Mouse (Mus musculus) hindbrain, embryonic 10.5 days (tissue): Measurements from ENCODE around the gene Spock1. TPM values are rescaled to one million over a fixed set of nuclear protein-coding genes. Genes with fewer than 3 reads are reported as not detected.

ENCODE experiments used
- DNase-seq: peaks from one replicate; pipeline ENCODE4 v3.0.0-alpha.2; 2017; ENCODE audit warnings: low spot score
- H3K27ac ChIP-seq: fragments of 300-500 bp; sonication (generic); 2 replicates; pipeline ENCODE4 v1.5.1; 2016; ENCODE audit warnings: mild to moderate bottlenecking, moderate library complexity
- H3K27me3 ChIP-seq: fragments of 300-500 bp; sonication (generic); 2 replicates; pipeline ENCODE4 v1.6.1; 2016; ENCODE audit warnings: mild to moderate bottlenecking; ENCODE audit not compliant: poor library complexity, insufficient read depth, severe bottlenecking
- H3K36me3 ChIP-seq: fragments of 300-500 bp; sonication (generic); 2 replicates; pipeline ENCODE4 v1.6.1; 2016; ENCODE audit warnings: mild to moderate bottlenecking, moderate library complexity
- H3K4me1 ChIP-seq: fragments of 300-500 bp; sonication (generic); replicated peaks from 2 replicates; pipeline ENCODE4 v1.6.1; 2016; ENCODE audit warnings: mild to moderate bottlenecking
- H3K4me3 ChIP-seq: fragments of 300-500 bp; sonication (generic); 2 replicates; pipeline ENCODE4 v1.5.1; 2016; ENCODE audit warnings: mild to moderate bottlenecking, moderate library complexity
- H3K9me3 ChIP-seq: fragments of 300-500 bp; sonication (generic); 2 replicates; pipeline ENCODE4 v1.6.1; 2016; ENCODE audit warnings: mild to moderate bottlenecking, moderate library complexity
- WGBS: fragments of 180-500 bp; shearing (Covaris S2); methylation state at CpG from one replicate; pipeline ENCODE4 v1.1.7; 2016; 5-methylcytosine and 5-hydroxymethylcytosine counted together
- polyA plus RNA-seq: library from polyadenylated mRNA; unstranded; fragments of >200 nt; fragmentation: Nextera tagmentation; extraction: Ambion mirVana; gene quantifications from 2 replicates; pipeline ENCODE4 v1.2.1, GENCODE M21; 2016

Gene Spock1
- polyA plus RNA-seq, 1 experiment from 2014 or later: 10.3 TPM

DNA sequence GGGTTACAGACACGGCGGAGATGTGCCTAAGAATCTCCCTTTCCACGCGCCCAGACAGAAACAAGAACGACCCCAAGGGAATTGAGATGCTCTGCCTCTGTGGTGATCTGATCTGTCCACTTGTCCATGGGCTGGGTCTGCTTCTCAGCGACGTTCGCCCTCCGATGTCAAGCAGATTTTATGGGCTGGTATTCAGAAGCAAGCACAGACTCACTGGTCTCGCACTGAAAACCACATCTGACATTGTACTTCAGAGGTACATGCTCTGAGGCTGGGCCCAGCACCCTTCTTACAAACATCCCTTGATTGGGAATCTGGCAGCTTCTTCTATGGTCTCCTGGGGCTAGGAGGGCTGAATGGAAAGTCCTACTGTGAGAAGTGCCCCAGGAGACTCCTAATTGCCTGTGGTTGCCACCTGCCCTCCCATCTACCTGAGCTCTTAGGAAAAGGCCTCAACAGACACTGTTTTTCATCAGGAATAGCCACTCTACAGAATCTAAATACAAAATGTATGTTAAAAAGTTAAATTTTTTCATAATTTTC, 51.8 kb downstream of the Spock1 start:
- H3K36me3 ChIP-seq: no peaks in the 10 kb centered on the region
- H3K9me3 ChIP-seq: no peaks in the 10 kb centered on the region
- H3K4me3 ChIP-seq: no peak overlapping the region
- 78% methylated on average over 10 of the region's 10 CpGs for WGBS
- H3K4me1 ChIP-seq: peaks cover 18% of the 10 kb centered on the region
- peak overlapping the region; percentile 29; the same call in 1 of the 2 replicates for H3K27ac ChIP-seq
- H3K27me3 ChIP-seq: no peaks in the 10 kb centered on the region
- DNase-seq: no peak

DNA sequence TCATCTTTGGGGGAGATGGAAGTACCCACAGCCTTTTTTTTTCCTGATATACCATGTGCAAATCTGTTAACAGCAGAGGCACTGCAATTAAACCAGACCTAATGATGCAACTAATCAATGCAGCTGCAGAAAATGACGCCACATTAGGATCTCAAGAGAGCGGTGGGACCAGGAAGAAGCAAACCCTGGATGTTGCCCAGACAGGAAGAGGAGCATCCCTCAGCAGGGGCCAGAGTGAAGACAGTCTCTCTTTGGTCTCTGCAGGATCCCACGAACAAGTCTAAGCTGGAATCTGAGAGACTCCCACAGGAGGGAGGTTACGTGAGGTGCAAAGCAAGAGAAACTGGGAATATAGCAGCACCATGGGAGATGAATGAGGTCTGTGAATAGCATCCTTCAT, 52.4 kb downstream of the Spock1 start:
- WGBS: 58% methylated on average over 4 of the region's 4 CpGs
- peaks cover 18% of the 10 kb centered on the region for H3K4me1 ChIP-seq
- no peak overlapping the region for H3K4me3 ChIP-seq
- DNase-seq: no peak
- H3K27me3 ChIP-seq: no peaks in the 10 kb centered on the region
- no peaks in the 10 kb centered on the region for H3K36me3 ChIP-seq
- no peak overlapping the region for H3K27ac ChIP-seq
- no peaks in the 10 kb centered on the region for H3K9me3 ChIP-seq

DNA sequence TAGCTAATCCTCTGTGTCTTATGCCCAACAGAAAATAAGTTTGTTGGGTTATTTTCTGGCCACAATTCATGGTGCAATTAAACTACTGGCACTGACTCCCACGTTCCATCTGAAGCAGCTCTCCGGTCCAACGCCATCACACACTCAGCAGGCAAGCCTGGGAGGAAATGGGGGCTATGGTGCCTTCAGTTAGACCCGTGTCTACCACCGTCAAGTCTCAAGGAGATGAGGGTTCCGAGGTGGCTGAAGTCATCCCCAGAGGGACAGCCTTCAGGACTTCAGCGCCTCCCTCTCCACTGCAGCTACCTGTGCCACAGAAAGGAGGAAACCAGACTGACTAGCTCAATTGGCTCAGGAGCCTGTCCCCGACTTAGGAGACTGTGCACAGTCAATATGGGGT, 53.7 kb downstream of the Spock1 start:
- Histone ChIP-seq H3K27me3 (no peaks in the 10 kb centered on the region), H3K36me3 (no peaks in the 10 kb centered on the region), H3K4me3 (no peak overlapping the region), H3K9me3 (no peaks in the 10 kb centered on the region), H3K4me1 (peaks cover 18% of the 10 kb centered on the region), H3K27ac (no peak overlapping the region)
- whole genome bisulfite sequencing: 88% methylated on average over 8 of the region's 8 CpGs
- DNase-seq: no peak

DNA sequence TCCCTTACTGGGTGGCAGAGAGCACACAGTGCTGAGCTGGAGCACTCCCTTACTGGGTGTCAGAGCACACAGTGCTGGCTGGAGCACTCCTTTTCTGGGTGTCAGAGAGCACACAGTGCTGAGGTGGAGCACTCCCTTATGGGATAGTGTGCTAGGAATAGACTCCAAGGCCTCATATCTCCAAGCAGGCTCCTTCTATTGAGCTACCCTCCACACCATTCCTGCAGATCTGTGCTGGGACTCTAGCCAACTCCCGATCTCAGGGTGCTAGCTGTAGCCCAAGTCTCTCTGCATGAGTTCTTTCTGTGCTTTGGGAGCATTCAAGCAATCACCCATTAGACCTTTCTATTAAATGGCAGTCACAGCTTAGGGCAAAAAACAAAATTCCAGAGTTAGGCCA, 54.5 kb downstream of the Spock1 start:
- no peak for DNase-seq
- Histone ChIP-seq H3K4me3 (no peak overlapping the region), H3K27ac (peak overlapping the region; percentile 45; the same call in 1 of the 2 replicates), H3K9me3 (no peaks in the 10 kb centered on the region), H3K4me1 (peaks cover 14% of the 10 kb centered on the region), H3K27me3 (no peaks in the 10 kb centered on the region), H3K36me3 (no peaks in the 10 kb centered on the region)
- 85% methylated on average over 1 of the region's 1 CpGs for WGBS

DNA sequence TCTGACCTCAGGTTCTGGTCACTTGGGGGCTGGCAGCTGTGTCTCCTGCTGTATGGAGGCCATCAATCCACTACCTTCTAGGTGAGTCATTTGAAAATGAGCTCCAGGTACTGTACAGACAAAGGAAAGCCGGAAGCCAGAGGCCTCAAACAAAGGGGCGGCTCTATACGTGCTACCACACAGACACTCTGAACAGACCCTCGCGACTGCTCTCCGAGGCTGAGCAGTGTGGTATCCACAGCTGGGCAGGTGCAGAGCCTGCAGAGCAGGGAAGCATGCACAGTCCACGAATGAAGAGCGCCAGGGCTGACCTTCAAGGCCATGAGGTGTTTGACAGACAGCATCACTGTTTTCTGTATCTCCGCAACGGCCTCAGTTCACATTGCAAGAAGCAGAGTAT, 55.0 kb downstream of the Spock1 start:
- H3K27me3 ChIP-seq: no peaks in the 10 kb centered on the region
- H3K36me3 ChIP-seq: no peaks in the 10 kb centered on the region
- H3K27ac ChIP-seq: peak overlapping the region; percentile 45; the same call in 1 of the 2 replicates
- H3K9me3 ChIP-seq: no peaks in the 10 kb centered on the region
- WGBS: 89% methylated on average over 10 of the region's 10 CpGs
- DNase-seq: no peak
- peaks cover 9% of the 10 kb centered on the region for H3K4me1 ChIP-seq
- no peak overlapping the region for H3K4me3 ChIP-seq

DNA sequence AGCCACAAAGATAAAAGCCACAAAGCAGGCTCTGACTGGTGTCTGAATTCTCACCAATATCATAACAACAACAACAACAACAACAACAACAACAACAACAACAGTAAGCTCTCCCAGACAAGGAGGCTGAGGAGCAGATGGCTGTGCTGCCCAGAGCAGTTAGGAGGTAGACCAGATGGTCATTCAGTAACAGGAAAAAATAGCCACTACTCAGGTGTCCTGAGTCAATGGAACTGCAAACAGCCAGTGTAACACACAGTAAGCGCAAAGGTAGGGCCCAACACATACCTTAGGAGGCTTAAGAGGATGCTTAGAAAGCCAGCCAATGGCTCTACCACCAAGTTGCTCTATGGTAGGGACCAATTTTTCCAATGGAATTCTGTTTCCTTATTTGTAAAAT, 59.2 kb downstream of the Spock1 start:
- Histone ChIP-seq H3K27me3 (no peaks in the 10 kb centered on the region), H3K4me1 (no peaks in the 10 kb centered on the region), H3K27ac (no peak overlapping the region), H3K4me3 (no peak overlapping the region), H3K36me3 (no peaks in the 10 kb centered on the region), H3K9me3 (no peaks in the 10 kb centered on the region)
- 95% methylated on average over 1 of the region's 1 CpGs for WGBS
- DNase-seq: no peak

DNA sequence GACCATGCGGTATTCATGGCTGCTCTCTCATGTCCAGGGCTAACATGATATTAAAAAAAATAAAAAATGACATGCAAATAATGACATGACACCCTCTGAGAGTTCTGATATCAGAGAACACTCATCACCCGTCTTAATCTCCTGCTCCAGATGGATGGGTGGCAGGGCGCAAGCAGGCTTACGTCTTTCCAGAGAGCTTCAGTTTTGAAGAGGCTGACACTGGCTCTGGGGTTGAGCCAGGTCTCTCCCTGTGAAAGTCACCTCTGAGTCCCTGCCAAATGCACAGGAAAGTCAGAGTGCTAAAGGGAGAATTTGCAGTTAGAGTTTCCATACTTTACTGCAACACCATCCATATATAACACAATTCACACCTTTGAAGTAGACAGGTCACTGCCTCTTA, 61.0 kb downstream of the Spock1 start:
- WGBS: 93% methylated on average over 4 of the region's 4 CpGs
- Histone ChIP-seq H3K27me3 (no peaks in the 10 kb centered on the region), H3K4me1 (no peaks in the 10 kb centered on the region), H3K9me3 (no peaks in the 10 kb centered on the region), H3K36me3 (no peaks in the 10 kb centered on the region), H3K4me3 (no peak overlapping the region), H3K27ac (no peak overlapping the region)
- no peak for DNase-seq

DNA sequence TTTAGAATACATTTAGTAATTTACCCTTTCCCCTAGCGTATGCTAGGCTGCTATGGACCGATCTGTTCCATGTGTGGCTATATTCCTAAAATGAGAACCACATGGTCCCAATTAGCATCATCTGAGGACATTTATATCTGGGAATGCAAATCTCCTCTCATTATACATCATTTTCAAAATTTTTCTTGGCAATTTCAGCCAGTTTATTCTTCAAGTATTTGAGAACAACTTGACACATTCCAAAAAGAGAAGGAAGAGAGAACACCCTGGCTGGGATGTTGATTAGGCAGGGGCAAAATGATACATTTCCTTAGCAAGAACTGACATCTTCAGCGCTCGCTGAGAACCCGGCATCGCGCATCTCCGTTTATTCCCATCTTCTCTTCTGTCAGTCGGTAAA, 61.7 kb downstream of the Spock1 start:
- Histone ChIP-seq H3K27ac (no peak overlapping the region), H3K9me3 (no peaks in the 10 kb centered on the region), H3K4me3 (no peak overlapping the region), H3K27me3 (no peaks in the 10 kb centered on the region), H3K4me1 (no peaks in the 10 kb centered on the region), H3K36me3 (no peaks in the 10 kb centered on the region)
- 94% methylated on average over 9 of the region's 9 CpGs for WGBS
- no peak for DNase-seq

DNA sequence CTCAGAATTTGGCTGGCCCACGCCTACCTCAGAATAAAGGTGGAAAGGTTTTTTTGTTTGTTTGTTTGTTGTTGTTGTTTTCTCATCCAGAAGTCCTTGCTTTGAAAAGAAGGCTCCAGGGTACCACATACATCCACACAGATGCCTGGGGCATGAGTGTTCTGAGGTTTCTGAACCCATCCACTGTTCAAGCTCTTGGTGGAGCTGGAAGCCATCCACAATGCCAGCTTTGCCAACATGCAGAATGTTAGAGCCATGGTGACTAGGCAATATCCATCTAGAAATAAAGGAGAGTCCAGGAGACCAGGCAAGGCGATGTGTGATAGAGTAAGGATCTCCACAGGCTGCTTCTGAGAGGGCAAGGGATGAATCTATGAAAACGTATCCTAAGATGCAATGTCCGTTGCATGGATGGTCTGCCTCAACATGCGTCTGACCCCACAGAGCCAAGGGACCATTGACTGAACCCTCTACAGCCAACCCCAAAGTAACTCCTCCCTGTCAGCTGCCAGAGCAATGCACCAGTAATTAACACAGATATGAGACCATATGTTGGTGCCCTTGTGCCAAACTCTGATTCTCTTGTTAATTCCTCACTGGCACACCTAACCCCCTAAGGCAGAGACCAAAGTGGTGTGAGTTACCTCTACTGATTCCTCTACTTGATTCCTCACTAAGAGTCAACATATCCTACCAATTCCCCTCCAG, 66.8 kb downstream of the Spock1 start:
- Histone ChIP-seq H3K27me3 (no peaks in the 10 kb centered on the region), H3K9me3 (no peaks in the 10 kb centered on the region), H3K4me3 (no peak overlapping the region), H3K36me3 (no peaks in the 10 kb centered on the region), H3K27ac (no peak overlapping the region), H3K4me1 (peaks cover 7% of the 10 kb centered on the region; the same call in 1 of the 2 replicates)
- WGBS: 89% methylated on average over 5 of the region's 5 CpGs
- DNase-seq: no peak

DNA sequence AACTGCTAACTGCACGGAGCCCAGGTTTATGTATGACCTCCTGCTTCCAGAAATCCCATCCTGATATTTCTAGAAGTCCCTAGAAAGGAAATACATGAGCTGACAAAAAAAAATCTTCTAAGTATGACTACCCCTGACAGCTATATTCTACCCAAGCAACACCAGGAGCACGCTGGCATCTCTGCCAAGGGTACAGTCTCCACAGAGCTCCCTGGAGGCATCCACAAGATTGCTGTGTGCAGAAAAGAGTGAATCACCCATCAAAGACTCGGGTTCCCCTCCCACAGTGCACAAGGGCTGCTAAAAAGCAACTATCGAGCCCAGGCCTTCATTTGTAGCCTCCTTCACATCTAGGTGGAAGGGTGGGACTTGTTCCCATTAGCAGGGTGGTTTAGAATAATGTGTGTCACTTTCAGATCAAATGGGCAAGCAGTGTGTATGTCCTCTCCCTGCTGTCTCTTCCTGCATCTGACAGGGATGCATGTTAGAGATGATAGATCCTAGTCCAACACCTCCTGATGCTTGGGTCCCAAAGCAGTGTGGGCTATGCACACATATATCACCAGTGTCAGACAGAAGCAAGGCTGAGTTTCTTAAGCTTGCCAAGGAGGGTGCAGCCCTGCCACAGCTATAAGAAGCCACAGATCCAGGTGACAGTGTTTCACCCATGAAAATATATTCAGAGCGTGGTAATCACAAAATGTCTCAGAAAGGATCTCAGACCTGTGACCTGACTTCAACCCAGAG, 70.3 kb downstream of the Spock1 start:
- no peak for DNase-seq
- WGBS: 86% methylated on average over 5 of the region's 5 CpGs
- H3K27ac ChIP-seq: no peak overlapping the region
- H3K27me3 ChIP-seq: no peaks in the 10 kb centered on the region; the same call in 1 of the 2 replicates
- peaks cover 7% of the 10 kb centered on the region; the same call in 1 of the 2 replicates for H3K4me1 ChIP-seq
- H3K4me3 ChIP-seq: no peak overlapping the region
- H3K9me3 ChIP-seq: peaks cover 6% of the 10 kb centered on the region
- no peaks in the 10 kb centered on the region for H3K36me3 ChIP-seq

DNA sequence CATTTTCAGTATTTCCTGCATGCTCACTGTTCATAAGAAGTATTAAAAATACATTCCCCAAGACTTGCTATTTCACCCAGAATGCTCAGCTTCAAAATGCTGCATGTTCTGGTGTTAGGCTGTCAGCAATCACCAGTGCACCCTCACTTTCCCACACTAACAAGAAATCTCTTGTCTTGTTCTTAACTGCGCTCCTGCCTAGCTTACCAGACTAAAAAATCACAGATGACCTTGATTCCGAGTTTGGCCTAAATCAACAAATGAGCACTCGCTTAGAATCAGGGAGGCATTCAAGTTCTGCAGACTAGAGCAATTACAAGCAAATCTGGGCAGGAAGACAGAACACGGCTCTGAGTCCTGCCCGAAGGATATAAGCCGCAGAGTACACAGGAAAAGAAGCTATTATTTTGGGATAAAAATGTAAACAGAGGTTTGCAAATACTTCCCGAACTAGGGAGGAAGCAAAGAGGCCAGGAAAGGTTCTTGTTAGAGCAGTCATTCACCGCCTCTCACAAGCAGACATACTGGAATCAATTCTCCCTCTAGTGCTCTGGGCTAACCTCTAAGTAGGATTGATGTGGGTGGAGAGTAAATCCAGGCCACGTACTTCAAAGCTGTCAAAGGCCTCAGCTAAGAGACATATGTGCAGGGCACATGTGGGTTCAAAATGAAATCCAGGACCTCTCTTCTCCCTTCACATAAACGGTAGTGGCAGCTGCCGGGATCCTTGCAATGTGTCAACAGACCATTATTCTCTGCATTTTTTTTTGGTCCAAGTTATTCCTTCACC, 76.6 kb downstream of the Spock1 start:
- Histone ChIP-seq H3K36me3 (no peaks in the 10 kb centered on the region), H3K4me1 (peaks cover 5% of the 10 kb centered on the region), H3K27ac (no peak overlapping the region), H3K27me3 (no peaks in the 10 kb centered on the region; the same call in 1 of the 2 replicates), H3K4me3 (no peak overlapping the region), H3K9me3 (peaks cover 13% of the 10 kb centered on the region)
- no peak for DNase-seq
- 77% methylated on average over 11 of the region's 11 CpGs for WGBS

DNA sequence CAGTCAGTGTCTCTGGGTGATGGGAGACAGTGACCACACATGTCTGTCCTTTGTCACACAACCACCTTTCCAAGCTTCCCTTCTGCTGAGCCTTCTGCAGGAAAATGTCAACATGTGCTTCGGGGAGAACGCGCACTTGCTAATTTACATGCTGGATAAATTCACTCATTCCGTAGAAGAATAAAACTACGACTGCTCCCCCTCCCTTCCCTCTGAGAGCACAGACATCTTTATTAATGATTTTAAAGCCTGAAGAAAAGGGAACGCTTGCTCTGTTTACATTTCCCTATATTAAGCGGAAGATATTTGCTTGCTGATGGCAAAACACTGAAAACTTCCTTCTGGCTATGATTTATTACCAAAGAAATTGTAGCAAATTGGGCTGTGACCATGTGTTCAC, 77.2 kb downstream of the Spock1 start:
- WGBS: 83% methylated on average over 7 of the region's 7 CpGs
- H3K27ac ChIP-seq: no peak overlapping the region
- H3K27me3 ChIP-seq: no peaks in the 10 kb centered on the region; the same call in 1 of the 2 replicates
- H3K9me3 ChIP-seq: peaks cover 13% of the 10 kb centered on the region
- H3K4me3 ChIP-seq: no peak overlapping the region
- H3K4me1 ChIP-seq: peaks cover 5% of the 10 kb centered on the region
- no peak for DNase-seq
- no peaks in the 10 kb centered on the region for H3K36me3 ChIP-seq
